Mouse (Mus musculus) testis, postnatal 14 days (tissue): ENCODE measurements around the gene Otulinl.

Source experiments
- DNase-seq: peaks from one replicate; pipeline ENCODE4 v3.0.0; 2021; ENCODE audit warnings: low spot score

The Otulinl gene

GRCm38 (mm10) chr15:27616159-27616558, 65.2 kb downstream of the Otulinl start:
- DNase-seq, result peak; percentile 78

- no peak for DNase-seq
Observed at GRCm38 (mm10) chr15:27613255-27613654, 68.1 kb downstream of the Otulinl start.

- no peak for DNase-seq
Observed at GRCm38 (mm10) chr15:27612533-27613221, 68.7 kb downstream of the Otulinl start.

- DNase-seq, result no peak
Observed at GRCm38 (mm10) chr15:27609554-27609953, 71.8 kb downstream of the Otulinl start.

GRCm38 (mm10) chr15:27605252-27605651, 76.1 kb downstream of the Otulinl start:
- no peak for DNase-seq
